In the genomic region with DNA sequence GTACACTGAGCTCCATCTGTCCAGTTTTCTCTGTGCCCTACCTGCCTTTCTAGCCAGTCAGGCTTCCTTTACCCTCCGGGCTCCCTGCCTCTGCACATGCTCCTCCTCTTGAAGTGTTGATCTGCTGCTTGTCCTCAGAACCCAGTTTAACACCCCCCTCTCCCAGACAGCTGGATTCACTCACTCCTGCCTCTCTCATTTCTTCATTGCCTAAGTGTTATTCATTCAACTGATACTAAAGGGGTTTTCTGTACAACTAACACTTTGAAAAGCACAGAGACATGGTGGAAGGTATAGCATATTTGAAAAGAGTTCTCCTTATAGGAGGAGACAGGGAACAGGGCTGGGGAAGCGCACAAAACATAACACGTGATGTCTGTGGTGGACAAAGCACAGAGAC, we compare ENCODE assay signal across 16 mouse cellular contexts.
"Had no signal": no experiment of that assay in that cellular context is flagged by ENCODE, and none has a peak within 500 bp of the region (broad histone marks: within the 10 kb centered on the region; RNA-seq: fewer than 3 reads in every experiment).

No protein-coding gene starts in this region.

- H3K4me1 ChIP-seq: limb, embryonic 10.5 days; limb, embryonic 13.5 days; liver, embryonic 12.5 days; liver, embryonic 15.5 days; megakaryocyte, embryonic 14.5 days; midbrain, embryonic 10.5 days; midbrain, embryonic 13.5 days had no signal

- H3K27me3 ChIP-seq: limb, embryonic 13.5 days; liver, embryonic 12.5 days; liver, embryonic 15.5 days; megakaryocyte, embryonic 14.5 days; midbrain, embryonic 13.5 days had no signal

- DNase-seq: kidney, adult 18-20 months; kidney, adult 9 months; layer of hippocampus, adult 9-11 months; liver; thymus, adult 18-20 months; thymus, postnatal 4 days had no signal

- H3K9me3 ChIP-seq: limb, embryonic 10.5 days; limb, embryonic 13.5 days; liver, embryonic 12.5 days; liver, embryonic 15.5 days; midbrain, embryonic 10.5 days had no signal

- H3K36me3 ChIP-seq: limb, embryonic 10.5 days; limb, embryonic 13.5 days; liver, embryonic 12.5 days; liver, embryonic 15.5 days; midbrain, embryonic 10.5 days; midbrain, embryonic 13.5 days had no signal

- H3K27ac ChIP-seq: limb, embryonic 10.5 days; limb, embryonic 13.5 days; liver, embryonic 12.5 days; liver, embryonic 15.5 days; midbrain, embryonic 10.5 days; midbrain, embryonic 13.5 days had no signal

- ATAC-seq: inflammation-experienced regulatory T-cells, adult 6 months; intestine, embryonic 16.5 days; liver, embryonic 12.5 days; midbrain, embryonic 13.5 days; midbrain, embryonic 16.5 days had no signal

- H3K4me3 ChIP-seq: limb, embryonic 10.5 days; limb, embryonic 13.5 days; liver, embryonic 12.5 days; liver, embryonic 15.5 days; megakaryocyte, embryonic 14.5 days; midbrain, embryonic 10.5 days; midbrain, embryonic 13.5 days had no signal

- H3K4me2 ChIP-seq: limb, embryonic 13.5 days; liver, embryonic 12.5 days; liver, embryonic 15.5 days; midbrain, embryonic 13.5 days had no signal

- H3K9ac ChIP-seq: limb, embryonic 13.5 days; liver, embryonic 12.5 days; liver, embryonic 15.5 days; midbrain, embryonic 13.5 days had no signal
